Mouse (Mus musculus) yolk sac, embryonic 10.5 days (tissue): Measurements from ENCODE around the gene Fbll1.

Experiments
- DNase-seq: peaks from one replicate; pipeline ENCODE4 v3.0.0-alpha.2; 2017; ENCODE audit warnings: low spot score

Gene Fbll1

DNA sequence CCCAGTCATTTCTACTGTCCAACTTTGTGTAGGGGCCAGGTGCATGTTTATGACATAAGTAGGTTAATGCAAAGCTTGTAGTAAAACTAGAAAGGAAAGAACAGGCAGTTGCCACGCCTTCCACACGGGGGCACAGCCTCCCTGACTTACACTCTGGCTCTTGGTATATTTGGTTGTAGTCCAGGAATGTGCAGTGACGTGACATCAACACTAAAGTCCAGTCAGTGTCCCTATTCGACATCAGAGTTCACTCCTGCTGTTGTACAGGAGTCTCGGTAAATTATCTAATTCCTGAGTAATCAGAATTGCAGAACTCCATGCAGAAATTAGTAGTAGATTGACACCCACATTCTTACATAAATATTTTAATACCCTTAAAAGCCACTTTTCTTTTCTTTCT lies 15.6 kb downstream of the Fbll1 start:
- DNase-seq, result no peak

DNA sequence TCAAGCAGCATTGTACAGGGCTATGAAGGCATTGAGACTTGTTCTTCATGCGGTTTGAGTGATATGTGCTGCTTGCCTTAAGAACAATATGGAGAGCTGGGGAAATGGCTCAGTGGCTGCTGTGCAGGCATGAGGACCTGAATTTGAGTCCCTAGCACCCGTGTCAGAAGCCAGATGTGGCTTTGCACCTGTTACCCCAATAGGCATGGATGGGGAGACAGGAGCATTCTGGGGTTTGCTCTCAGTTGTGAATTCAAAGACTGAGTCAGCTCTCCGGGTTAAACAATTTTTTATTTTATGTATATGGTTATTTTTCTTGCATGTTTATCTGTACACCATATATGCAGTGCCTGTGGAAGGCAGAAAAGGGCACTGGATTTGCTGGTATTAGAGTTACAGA lies 16.2 kb downstream of the Fbll1 start:
- no peak for DNase-seq

DNA sequence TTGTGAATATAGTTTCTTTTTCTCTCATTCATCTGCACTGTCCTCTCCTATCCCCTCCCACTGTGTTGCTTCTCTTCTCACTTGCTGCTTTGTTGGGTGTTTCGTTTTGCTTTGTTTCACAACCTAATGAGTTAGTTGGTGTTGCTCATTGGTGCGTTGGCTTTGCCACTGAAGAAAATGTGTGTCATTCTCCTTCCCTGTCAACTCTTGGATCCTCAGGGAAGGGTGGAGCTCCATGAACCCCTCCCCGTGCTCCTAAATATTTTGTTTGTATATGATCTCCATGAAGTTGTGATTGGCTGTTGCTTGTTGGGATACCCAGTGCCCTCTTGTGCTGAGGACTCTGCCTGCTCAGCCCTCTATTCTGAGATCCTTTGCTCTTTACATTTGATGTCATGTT lies 18.3 kb downstream of the Fbll1 start:
- no peak for DNase-seq

DNA sequence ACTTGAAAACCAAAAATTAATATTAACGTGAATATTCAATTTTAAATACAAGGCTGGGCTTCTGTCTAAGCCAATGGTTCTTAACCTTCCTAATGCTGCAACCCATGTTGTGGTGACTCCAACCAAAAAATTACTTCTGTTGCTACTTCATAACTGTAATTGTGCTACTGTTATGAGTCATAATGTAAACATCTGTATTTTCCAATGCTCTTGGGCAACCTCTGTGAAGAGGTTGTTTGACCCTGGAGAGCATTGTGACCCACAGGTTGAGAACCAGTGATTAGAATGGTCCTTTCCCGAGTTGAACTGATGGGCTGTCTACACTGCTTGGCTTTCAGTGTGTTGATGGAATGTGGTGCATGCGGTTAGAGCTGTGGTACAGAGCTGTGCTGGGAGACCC lies 22.2 kb downstream of the Fbll1 start:
- DNase-seq, result no peak

DNA sequence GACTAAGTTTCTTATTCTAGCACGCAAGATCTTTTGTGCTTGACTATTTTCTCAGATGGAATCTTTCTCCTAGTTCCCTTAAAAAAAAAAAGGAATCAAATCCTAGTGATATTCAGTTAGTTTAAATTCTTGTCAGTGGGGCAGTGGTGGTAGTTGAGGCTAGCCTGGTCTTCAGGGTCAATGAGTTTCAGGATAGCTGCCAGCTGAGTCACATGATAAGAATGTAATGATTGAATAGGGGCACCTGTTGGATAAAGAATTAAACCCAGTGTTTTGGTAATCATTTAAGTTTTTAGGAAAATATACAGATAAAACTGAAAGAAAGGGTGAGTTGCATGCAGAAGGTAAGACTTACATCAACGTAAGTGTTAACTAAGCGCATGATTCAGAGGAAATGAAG lies 23.1 kb downstream of the Fbll1 start:
- DNase-seq, result no peak

DNA sequence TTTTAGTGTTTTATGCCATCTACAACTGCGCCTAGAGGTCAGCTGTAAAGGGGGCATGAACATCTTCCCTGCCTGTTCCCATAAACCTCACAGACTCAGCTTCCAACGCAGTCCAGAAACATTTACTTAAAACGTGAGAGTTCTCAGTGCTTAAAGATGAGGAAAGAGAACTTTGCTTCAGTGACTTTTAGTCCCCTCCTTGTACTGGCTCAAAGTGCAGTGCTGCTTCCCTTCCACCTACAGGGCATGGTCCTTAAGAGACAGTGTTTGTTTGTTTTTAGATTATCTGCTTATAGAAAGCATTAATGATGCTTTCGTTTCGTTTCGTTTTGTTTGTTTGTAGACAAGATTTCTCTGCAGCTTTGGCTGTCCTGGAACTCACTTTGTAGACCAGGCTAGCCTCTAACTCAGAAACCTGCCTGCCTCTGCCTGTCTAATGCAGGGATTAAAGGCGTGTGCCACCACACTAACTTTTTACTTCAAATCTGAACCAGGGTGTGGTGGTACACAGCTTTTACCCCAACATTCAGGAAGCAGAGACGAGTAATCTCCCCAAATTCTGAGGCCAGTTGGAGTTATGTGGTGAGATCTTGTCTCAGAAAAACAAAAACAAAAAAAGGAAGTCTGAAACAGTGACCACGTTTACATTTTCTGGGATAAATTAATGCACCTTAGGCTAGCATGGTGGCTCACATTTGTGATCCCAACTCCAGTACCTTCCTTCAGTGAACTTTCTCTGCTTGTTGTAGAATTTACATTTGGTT lies 27.8 kb downstream of the Fbll1 start:
- DNase-seq, result no peak

DNA sequence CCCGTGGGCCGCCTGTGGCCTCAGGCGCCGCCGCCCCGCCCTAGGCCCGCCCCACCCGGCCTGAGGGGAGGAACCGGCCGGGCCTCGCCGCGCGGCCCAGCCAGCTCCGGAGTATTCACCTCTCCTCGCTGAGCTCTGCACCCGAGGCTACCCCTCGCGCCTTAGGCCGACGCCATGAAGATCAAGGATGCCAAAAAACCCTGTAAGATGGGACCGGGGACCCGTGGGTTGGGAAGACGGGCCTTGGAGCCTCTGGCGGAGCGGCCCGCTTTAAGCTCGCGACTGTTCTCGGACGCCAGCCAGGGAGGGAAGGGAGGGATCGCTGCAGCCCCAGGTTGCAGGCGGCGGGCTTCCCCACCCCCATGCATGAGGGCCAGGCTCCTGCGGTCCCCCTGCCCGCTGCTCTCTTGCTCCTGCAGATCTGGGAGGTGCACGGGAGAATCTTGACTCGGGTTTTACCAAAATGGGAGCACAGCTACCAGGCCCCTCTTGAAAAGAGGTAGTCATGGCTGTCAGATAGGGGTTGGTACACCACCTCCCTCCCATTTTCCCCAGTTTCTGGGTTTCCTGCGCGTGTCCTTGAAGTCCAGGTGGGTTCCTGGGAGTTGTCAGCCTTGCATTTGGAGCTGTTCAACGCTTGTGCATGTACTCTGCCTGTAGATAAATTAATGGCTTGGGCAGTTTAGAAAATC lies 28.8 kb downstream of the Fbll1 start:
- DNase-seq, result no peak

DNA sequence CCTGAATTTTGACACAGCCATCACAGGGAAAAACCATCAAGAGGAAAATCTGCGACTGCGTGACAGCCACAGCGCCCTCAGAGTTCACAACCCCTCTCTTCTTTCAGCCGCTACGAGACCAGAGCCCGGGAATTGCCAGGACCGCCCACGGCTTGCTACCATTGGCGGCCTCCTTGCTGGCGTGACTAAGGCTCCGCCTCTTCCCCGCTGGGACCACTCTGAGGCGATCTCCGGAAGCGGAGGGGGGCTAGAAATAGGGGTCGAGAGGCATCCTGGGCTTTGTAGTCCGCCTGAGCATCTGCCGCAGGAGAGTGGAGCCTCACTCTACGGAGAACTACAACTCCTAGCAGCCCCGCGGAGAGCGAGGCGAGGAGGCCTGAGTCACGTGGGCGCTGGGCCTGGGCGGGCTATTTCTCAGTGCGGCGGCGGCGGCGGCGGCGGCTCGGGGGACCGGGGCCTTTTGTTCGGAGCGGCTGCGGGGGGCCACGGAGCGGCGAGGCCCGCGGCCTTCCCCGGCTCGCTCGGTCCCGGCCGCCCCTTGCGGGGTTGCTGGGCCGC lies 29.4 kb downstream of the Fbll1 start, which contains the start of gene Pank3:
Pank3 (plus strand) TSS at position 297 of the 558 bp plus-strand sequence.
- peak; percentile 99 for DNase-seq

DNA sequence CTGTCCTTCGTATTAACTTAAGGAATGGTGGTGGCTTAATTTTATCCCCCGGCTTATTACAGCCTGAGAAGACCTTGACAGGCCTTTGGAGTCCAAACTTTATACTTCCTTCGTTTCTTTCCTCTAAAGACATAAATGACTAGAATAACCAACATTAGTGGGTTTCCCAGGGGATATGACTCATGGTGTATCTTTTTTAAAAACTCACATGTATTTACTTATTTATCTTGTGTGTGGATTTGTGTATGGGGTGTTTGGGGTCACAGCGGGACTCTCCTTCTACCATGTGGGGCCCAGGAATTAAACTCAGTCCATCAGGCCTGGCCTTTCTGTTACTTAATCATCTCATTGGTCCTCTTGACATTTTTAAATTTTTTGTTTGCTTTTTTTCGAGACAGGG lies 31.8 kb downstream of the Fbll1 start:
- no peak for DNase-seq

DNA sequence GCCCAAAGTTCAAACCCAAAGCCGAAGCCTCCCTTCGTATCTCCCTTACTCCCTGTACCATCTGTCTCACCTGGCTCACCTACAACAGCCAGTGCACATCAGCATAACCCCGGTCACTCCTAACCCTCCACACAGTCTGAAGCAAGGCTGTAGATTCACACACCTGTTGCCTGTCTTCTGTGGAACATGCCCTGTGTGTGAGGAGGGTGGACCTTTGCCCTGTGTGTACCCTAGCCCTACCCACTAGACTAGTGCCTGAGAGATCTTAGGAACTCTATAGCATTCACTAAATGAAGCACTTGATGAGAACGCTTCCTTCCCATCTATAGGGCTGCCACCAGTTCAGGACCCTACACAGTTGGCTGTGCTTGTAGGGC lies 38.1 kb downstream of the Fbll1 start:
- DNase-seq, result no peak

DNA sequence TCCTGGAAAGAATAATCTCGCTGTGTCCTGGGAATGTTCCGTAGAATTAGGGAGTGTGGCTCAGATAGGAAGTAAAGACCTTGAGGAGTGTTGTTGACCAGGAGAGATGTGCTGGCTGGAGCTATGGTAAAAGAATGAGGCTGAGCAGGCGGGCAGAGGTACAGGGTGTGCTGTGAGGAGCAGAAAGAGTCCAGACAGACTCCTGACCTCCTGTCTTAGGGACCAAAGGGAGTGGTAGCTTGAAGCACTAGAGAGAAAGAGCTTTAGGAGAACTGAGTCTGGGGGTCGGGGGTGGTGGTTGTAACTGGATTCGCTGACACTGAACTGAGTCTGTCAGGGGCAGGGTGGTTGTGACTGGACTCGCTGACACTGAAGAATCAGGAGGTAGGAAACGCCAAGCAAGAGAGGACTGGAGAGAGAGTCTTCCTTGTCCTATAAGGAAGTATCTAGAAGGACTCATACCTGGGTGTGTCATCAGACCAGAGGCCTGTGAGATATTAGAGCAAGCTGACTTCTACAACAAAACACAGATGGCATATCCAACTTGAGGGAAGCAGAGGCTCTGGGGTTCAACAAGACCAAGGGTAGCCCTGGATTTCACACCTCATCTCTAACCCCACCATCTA lies 38.6 kb downstream of the Fbll1 start:
- DNase-seq, result no peak

DNA sequence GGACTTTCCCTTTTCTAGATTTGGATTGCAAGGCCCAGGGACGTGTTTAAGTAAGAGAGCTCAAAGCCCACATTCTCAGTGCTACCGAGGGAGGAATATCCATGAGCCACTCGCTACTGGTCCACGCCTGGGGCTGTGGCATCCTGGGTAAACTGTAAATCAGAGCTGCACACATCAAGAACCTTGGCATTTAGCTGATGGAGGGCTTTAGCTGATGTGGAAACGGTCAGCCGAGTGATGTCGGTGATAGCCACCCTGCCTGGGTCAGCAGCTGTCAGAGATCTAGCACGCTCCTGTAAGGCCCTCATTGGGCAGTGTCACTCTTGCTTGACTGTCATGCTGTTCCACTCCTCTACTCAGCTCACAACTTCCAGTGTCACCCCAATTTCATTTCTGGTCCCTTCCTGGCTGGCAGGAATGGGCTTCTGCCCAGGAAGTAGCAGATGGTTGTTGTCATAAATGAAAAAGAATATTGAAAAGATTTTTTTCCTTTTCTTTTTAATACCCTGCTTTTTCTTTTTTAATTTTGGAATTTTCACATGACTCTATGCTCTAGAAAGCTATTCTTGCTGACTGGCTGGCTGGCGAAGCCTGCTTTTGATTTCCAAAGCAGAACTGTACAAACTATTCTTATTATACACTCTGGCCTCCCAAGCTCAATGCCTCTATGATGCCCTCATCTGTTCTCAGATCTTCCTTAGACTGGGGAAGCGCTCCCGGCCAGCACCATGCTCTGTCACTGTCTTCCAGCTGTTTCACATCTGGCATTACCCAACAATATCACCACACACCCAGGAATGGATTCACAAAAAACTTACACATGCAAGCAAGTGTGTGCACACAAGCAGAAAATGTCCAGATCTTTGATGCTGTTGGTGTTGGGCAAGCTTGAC lies 42.0 kb downstream of the Fbll1 start:
- no peak for DNase-seq

DNA sequence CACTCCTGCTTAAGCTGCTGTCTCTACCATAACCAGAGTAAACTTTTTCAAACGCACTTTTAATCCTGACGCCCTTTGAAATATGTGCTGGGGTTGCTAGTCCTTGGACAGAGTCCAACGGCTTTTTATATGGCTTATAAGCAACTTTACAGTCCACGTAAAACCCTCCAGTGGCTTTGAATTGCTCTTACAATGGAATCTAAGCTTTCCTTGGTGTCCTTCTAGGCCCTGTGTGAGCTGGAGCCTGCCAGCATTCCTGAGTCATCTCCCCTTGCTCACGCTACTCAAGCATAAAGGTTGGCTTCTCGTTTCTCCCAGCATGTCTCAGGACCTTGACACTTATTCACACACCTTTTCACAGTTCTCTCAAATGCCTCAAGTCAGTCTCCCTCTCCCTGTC lies 43.1 kb downstream of the Fbll1 start:
- no peak for DNase-seq

DNA sequence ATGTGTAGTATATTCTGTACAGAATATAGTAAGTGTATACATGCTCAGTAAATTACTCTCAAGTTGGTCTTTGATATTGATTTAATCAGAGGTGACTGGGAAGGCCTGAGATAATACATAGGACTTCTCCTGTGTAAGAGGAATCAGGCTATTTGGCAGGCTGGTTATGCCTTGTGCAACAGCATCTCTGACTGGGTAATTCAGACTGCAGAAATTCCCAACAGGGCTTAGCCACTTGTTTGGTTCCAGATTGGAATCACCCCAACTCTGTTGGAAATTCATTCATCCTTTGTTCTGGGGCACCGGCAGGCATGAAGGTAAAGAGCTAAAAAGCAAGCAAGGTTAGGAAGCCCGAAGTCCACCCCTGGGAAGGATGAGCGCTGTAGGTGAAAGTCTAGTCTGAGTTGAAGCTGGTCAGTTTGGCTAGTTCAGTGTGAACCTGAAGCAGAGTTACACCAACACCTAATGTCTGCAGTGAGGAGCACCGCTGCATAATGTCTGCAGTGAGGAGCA lies 43.7 kb downstream of the Fbll1 start:
- no peak for DNase-seq

DNA sequence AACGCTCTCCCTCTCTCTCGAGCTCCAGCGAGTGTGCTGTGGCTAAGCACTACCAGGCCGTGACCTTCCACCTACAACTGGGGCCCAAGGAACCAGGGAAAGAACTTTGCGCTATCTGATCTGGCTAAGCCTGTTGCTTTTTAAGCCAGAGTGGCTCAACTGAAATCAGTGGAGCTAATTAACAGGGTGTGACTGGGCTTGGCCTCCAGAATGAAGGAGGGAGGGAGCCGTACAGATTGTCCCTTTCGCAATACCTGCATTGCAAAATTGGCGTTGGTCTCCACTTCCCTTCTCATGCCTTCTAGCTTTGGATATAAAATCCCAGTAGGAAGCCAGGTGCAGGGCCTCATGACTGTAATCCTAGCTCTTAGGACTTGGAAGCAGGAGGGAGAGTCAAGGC lies 48.1 kb downstream of the Fbll1 start:
- peak; percentile 8 for DNase-seq
